Mouse (Mus musculus): ENCODE measurements around the gene Ell.

Ell gene

GRCm38 (mm10) chr8:70535221-70535620 lies 4.0 kb upstream of the Ell start:
- no peak for DNase-seq (ENCODE audit: low read depth, low spot score)

GRCm38 (mm10) chr8:70535701-70536100 lies 3.6 kb upstream of the Ell start:
- no peak for DNase-seq (ENCODE audit: low read depth, low spot score)

GRCm38 (mm10) chr8:70538024-70538579 lies 1.2 kb upstream of the Ell start:
- peak; percentile 47 for DNase-seq (ENCODE audit: low read depth, low spot score)

GRCm38 (mm10) chr8:70538633-70539076 lies 602 bp upstream of the Ell start:
- DNase-seq (ENCODE audit: low read depth, low spot score): peak; percentile 100

GRCm38 (mm10) chr8:70540013-70540506 lies 803 bp downstream of the Ell start:
- no peak for DNase-seq (ENCODE audit: low read depth, low spot score)

GRCm38 (mm10) chr8:70540507-70541071 lies 1.3 kb downstream of the Ell start:
- no peak for DNase-seq (ENCODE audit: low read depth, low spot score)

GRCm38 (mm10) chr8:70541081-70541480 lies 1.8 kb downstream of the Ell start:
- DNase-seq (ENCODE audit: low read depth, low spot score): no peak

GRCm38 (mm10) chr8:70544200-70544687 lies 5.0 kb downstream of the Ell start:
- no peak for DNase-seq (ENCODE audit: low read depth, low spot score)

GRCm38 (mm10) chr8:70546412-70546811 lies 7.2 kb downstream of the Ell start:
- no peak for DNase-seq (ENCODE audit: low read depth, low spot score)

- DNase-seq (ENCODE audit: low read depth, low spot score): no peak
Observed at GRCm38 (mm10) chr8:70547762-70548161, 8.5 kb downstream of the Ell start.

GRCm38 (mm10) chr8:70549412-70550184 lies 10.3 kb downstream of the Ell start:
- no peak for DNase-seq (ENCODE audit: low read depth, low spot score)

- DNase-seq (ENCODE audit: low read depth, low spot score): no peak
Observed at GRCm38 (mm10) chr8:70551558-70552161, 12.4 kb downstream of the Ell start.

- DNase-seq (ENCODE audit: low read depth, low spot score): no peak
Observed at GRCm38 (mm10) chr8:70552836-70553235, 13.6 kb downstream of the Ell start.

- DNase-seq (ENCODE audit: low read depth, low spot score): no peak
Observed at GRCm38 (mm10) chr8:70553740-70554139, 14.5 kb downstream of the Ell start.

GRCm38 (mm10) chr8:70555079-70555747 lies 16.0 kb downstream of the Ell start:
- DNase-seq (ENCODE audit: low read depth, low spot score): no peak

- no peak for DNase-seq (ENCODE audit: low read depth, low spot score)
Observed at GRCm38 (mm10) chr8:70558334-70558733, 19.1 kb downstream of the Ell start.

GRCm38 (mm10) chr8:70558983-70559382 lies 19.7 kb downstream of the Ell start:
- DNase-seq (ENCODE audit: low read depth, low spot score): no peak

- DNase-seq (ENCODE audit: low read depth, low spot score): no peak
Observed at GRCm38 (mm10) chr8:70560096-70560495, 20.8 kb downstream of the Ell start.

- DNase-seq (ENCODE audit: low read depth, low spot score): no peak
Observed at GRCm38 (mm10) chr8:70560564-70560963, 21.3 kb downstream of the Ell start.

GRCm38 (mm10) chr8:70561357-70561756 lies 22.1 kb downstream of the Ell start:
- DNase-seq (ENCODE audit: low read depth, low spot score): no peak

GRCm38 (mm10) chr8:70561809-70562535 lies 22.7 kb downstream of the Ell start:
- DNase-seq (ENCODE audit: low read depth, low spot score): no peak
